Mouse (Mus musculus) cortical plate, adult 2 months (tissue): ENCODE results near the gene Eln.

Experiments
- CTCF ChIP-seq: fragments of 200-500 bp; IDR thresholded peaks from 2 replicates; pipeline ENCODE4 v1.5.1; 2011; ENCODE audit warnings: mild to moderate bottlenecking, control low read depth, low read length; ENCODE audit not compliant: insufficient read depth; ENCODE audit errors: extremely low read depth
- POLR2A ChIP-seq: fragments of 200-500 bp; IDR thresholded peaks from 2 replicates; pipeline ENCODE4 v1.6.1; 2011; ENCODE audit warnings: mild to moderate bottlenecking, low read length, control low read depth; ENCODE audit not compliant: insufficient read depth; ENCODE audit errors: extremely low read depth

DNA sequence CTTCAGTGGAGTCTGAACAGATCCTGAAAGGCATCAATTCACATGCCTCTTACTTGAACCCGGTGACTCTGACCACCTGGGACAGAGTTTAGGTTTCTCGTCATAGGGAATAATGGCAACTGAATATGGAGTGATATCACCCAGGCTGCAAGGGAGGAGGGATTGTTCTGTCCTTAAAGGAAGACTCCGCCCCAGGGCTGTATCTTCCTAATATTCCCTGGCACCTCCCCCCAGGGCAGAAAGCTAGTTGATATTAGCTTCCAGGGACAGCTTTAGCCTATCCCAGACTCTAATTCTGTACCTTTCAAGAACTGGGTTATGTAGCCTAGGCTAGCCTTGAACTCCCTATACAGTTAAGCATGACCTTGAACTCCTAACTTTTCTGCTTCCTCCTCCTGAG, 2.1 kb downstream of the Eln start:
- TF ChIP-seq POLR2A (no peak), CTCF (no peak)
